Mouse (Mus musculus) adrenal gland (tissue): ENCODE results near the gene Lrrc8c.
"Not testable (repeated sequence)": the region's sequence is repeated elsewhere in the genome, so short reads cannot be mapped to it uniquely, and the experiment has no call there.

Source experiments
- intact Hi-C: fragments of 180-260 bp; cut with DNase I; formaldehyde crosslinking; loops from one replicate; pipeline ENCODE4 v1.15.1; 2025

Lrrc8c gene

DNA sequence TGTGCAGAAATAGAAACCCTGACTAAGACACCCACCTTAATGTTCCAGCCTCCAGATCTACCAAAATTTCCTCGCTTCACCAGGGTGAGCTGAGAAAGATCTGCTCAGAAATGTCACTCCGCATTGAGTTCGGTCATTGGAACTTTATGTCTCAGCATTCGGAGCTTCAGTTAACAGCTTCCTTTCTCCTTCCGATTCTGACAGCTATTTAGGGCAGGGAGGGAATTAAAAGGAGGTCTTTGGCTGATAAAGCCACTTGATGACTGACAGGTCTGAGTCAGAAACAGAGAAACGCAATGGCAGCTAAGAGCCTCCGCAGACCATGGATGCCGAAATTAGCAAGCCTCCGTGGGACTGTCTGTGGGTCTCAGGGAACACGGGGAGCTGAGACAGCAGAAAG is 112.9 kb downstream of the Lrrc8c start:
- intact Hi-C loops: no loop called here

DNA sequence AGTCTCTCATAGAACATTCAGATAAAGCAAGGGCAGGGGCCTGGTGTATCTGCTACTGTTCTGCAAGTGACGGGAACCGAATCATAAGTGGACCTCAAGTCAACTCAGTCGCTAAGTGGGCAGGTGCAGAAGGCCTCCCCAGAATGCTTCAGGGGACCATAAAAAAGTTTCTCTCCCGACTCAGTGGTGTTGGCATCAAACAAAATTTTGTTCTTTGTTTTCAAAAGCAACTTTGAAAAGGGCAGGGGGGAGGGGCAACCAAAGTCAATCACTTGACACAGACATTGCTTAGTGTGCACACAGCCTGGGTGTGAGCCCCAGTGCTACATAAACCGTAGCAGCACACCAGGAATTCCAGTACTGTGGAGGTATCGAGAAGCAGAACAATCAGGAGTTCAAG is 116.4 kb downstream of the Lrrc8c start:
- intact Hi-C loops: no loop called here

DNA sequence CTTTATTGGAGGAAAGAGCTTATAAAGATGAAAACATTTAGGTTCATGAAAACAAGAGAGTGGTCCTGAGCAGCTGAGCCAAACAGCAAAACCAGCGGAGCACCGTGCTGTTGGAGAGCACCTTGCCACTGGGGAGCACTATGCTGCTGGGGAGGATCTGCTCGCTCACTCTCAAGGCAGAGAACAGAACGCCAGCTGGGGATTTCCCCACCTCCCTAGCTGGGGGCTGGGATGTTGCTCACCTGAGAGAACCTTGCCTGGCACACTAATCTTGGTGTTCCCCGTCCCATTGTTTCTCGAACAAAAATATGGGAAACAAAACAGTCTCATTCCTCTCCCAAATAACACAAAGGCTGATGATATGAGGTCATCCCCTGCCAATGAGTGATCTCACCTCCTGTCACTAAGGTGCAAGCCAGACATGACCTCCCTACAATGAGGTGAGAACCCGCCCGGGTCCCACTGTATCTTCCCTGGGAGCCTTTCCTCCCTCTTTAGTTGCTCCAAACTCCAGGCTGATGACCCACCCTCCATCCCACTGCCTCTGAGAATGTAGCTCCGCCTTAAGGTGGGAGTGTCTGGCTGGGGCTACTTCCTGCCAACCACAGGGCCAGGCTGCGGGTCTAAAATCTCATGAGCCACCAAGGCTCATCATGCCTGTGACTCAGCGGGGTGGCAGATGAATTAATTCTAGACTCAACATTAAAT is 117.5 kb downstream of the Lrrc8c start:
- intact Hi-C loops: no loop called here

DNA sequence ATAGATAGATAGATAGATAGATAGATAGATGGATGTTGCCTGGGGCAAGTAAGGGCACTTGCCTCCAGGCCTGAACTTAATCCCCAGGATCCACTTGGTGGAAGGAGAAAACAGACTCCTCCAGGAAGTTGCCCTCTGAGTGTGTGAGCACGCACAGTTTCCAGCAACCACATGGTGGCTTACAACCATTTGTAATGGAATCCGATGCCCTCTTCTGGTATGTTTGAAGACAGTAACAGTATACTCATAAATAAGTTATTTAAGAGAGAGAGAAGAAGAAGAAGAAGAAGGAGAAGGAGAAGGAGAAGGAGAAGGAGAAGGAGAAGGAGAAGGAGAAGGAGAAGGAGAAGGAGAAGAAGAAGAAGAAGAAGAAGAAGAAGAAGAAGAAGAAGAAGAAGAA is 119.1 kb downstream of the Lrrc8c start:
- intact Hi-C loops: not testable (repeated sequence)

DNA sequence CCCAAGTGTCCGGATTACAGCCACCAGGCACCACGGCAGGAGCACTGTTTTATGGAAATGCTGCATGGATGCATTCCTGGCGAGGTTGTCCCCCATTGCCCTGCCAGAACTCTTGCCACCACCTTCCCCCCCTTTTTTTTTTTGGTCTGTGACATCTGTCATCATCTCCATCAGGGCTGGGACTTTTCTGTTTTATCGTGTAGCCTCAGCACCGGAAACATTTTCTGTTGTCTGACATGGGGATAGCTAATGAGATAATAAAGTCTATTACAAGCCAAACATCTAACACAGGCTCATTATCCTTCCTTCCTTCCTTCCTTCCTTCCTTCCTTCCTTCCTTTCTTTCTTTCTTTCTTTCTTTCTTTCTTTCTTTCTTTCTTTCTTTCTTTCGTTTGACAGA is 119.7 kb downstream of the Lrrc8c start:
- intact Hi-C loops: no loop called here

DNA sequence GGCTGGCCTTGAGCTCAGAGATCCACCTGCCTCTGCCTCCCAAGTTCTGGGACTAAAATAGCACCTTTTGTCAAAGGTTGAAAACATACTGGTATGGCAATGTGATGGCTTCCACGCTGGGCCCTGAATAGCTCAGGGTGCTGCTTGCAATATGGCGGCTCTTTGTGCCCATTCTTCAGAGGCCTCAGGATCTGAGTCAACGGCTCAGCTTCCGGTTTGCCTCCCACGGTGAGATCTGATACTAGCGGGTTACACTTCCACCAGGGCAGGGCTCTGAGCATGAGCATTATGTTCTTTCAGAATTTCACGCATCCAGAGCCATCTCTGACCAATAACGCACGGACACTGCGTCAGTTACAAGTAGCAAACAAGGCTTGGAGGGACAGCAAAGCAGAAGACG is 120.2 kb downstream of the Lrrc8c start:
- intact Hi-C loops: no loop called here

DNA sequence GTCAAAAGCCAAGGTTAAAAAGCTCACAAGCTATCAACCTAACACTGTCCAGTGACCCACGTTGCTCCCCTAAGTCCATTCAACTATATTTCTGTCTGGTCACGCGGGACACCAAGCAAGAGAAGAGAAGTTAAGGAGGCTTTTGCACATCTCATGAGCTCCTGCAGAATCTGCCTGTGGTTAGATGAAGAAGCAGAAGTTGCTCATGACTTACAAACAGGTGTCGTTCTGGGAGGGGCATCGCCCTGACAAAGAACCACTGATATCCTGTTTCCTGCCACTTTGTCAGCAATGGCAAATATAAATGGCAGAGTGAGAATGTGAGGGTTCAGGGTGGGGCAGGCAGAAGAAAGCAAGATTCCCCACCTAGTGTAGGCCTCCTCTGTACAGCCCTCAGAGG is 123.3 kb downstream of the Lrrc8c start:
- intact Hi-C loops: no loop called here

DNA sequence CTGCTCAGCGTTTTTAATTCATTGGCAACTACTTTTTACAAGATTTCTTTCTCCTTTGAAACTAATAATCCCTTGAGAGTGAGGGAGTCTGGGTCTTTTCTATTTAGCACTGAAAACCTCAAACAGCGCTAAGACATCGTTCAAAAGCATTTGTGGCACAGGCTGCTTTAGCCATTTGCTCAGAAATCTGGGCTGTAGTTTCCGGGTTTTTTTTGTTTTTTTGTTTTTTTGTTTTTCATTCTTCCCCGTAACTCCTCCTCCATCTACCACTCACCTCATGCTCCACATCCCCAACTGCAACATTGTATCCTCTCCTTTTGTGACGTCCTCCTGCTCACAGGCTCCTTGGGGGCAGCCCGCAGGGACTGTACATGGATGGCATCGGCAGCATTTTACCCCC is 124.1 kb downstream of the Lrrc8c start:
- intact Hi-C loops: no loop called here

DNA sequence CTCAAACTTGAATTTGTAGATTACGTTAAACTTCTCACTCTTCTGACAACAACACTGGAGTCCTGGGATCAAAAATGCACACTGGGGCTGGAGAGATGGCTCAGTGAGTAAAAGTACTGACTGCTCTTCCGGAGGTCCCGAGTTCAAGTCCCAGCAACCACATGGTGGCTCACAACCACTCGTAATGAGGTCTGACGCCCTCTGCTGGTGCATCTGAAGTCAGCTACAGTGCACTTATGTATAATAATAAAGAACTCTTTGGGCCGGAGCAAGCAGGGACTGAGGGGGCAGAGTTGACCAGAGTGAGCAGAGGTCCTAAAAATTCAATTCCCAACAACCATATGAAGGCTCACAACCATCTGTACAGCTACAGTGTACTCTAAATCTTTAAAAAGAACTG is 125.0 kb downstream of the Lrrc8c start:
- intact Hi-C loops: no loop called here

DNA sequence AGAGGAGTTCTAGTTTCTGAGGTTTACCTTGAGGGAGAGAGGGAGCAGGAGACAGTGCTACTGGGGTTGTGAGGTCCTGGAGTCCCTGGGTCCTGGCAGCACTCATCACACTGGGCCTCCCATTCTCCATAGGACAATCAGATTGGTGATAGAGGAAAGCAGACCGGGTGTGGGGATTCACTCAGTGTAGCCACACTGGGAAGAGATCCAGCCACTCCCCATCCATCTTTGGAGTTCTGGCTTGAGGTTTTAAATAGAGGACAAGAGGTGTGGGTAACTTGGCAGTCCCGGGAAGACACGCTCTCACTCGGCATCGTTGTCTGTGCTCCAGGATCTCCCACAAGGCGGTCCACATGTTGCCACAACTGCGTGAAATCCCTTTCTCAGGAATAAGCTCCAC is 127.9 kb downstream of the Lrrc8c start:
- intact Hi-C loops: no loop called here

DNA sequence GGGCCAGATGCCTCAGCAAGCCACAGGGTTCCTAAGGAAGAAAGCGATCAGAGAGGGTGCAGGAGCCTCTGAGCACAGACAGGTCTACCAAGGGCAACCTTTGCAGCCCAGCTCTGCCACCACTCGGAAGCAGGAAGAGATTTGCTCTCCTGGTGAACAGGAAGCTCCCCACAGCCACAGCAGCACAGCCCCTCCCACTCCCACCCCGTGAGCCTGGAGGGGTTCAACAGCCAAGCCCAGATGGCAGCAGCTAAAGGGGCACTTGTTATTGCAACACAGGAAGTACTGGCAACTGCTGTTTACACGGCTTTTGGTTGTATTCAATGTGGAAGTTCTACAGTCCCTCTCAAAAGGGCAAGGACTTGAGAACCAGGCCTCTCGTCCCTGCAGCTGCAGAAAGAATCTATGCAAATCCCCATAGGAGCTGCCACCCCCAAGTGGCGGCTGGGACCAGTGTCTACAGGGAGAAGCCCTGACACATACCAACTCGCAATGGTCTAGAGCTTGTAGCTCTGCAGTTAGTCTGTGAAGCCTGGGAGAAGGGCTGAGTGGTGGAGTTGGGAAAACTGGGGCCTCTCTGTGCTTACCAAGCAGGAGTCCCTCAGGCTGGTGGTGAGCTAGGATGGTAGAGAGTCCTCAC is 129.6 kb downstream of the Lrrc8c start:
- intact Hi-C loops: no loop called here

DNA sequence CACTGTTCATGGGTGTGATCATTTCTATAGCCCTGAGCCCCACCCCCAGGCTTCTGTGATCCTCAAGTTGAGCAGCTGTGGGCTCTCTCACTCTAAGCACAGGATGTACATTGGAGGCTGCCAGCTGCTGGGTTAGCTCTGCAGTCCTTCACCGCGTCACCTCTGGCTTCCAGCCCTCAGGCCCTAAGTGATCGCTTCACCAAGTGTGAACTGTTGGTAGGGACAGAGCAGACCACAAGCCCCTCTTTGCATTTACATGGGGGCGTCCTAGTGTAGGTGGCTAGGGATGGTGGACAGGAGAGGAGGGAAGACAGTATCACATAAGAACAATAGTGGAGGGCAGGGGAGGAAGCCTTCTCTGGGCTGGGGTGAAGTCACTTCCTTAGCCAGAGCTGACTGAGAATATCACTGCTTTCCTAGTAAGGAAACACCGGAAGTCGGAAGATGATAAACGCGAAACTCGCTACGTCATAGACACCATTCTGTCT is 130.4 kb downstream of the Lrrc8c start:
- intact Hi-C loops: loop anchor here (5.0 kb wide), 2 partner anchors 132 to 152 kb away; partner anchors contain the start of gene Lrrc8c

DNA sequence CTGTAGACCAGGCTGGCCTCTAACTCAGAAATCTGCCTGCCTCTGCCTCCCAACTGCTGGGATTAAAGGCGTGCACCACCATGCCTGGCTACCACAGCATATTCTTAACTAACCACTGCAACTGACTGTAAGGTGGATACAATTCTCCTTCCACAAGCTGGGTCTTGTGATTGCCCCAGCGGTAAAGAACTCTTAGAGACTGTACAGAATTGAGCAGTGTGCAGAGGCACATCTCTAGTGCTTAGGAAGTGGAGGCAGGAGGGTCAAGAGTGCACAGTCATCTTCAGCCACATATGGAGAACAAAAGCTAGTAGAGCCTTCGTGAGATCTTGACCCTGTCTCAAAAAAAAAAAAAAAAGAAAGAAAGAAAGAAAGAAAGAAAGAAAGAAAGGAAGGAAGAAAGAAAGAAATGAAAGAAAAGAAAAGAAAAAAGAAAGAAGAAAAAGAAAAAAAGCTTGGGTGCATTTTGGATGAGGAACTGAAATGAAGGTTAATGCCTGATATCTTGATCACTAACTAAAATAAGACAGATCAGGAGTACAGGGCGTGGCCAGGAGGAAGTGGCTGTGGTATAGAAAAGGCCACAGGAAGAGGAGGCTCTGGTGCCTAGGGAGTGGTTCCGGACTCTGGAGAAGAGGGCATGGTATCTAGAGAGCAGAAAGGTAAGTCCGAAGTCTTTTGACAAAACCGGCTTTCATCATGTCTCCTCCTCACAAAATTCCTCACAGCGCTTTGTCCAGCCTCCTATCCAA is 131.7 kb downstream of the Lrrc8c start:
- intact Hi-C loops: loop anchor here (5.0 kb wide), 2 partner anchors 134 to 154 kb away; partner anchors contain the start of gene Lrrc8c

DNA sequence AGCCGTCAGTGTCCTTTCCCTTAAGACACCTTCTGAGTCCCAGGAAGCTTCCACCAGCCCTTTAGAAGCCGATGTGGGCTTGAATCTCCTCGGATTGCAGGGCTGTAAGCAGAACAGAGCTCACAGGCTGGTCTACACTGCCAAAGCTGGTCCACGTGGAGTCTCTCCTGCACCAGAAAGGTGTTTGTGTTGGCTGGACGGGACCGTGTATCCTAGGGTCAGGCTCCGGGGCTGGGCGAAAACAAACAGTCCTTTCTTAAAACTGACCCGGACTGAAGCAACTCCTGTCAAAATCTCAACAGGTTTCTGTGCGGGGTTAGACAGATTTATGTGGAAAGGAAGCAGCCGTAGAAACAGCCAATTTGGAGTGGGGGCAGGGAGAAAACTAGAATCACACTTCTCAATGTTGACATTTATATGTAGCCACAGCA is 132.4 kb downstream of the Lrrc8c start:
- intact Hi-C loops: loop anchor here (5.0 kb wide), 2 partner anchors 134 to 154 kb away; partner anchors contain the start of gene Lrrc8c

DNA sequence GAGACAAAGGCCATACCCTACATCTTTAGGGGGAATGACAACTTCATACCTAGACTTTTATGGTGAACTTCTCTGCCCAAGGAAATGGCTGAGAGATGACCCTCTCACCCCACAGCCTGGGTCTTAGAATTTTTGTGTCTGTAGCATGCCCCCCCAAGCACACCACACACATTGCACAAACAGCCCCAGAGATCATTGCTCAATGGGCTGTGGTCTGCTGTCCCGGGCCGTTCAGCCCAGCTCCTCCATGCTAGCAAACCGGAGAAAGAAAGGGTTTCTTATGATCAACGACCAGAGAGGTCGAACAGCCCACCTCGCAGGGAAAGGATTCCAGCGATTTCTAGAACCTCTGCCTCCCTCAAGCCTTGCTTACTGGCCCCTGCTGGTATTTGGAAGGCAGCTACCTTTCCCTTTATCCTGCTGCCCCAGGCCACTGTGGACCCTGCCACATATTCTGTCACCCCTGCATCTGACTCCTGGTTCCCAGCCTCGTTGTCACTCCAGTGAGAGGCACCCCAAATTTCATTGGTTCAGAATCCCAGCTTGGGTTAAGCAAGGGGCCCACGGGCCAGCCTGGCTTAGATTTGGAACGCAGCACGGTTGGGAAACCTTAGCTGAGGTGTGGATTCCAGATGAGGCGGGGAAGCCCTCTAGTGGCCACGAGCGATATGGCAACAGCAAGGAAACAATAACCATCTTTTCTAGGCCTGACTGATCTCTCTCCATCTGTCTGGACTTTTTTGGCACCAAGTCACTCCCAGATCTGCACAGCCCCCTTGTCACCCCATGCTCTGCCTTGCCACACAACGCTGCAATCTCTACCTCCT is 135.3 kb downstream of the Lrrc8c start:
- intact Hi-C loops: loop anchor here (2.0 to 5.0 kb wide), 3 partner anchors 137 to 250 kb away; partner anchors contain the start of gene Lrrc8c

DNA sequence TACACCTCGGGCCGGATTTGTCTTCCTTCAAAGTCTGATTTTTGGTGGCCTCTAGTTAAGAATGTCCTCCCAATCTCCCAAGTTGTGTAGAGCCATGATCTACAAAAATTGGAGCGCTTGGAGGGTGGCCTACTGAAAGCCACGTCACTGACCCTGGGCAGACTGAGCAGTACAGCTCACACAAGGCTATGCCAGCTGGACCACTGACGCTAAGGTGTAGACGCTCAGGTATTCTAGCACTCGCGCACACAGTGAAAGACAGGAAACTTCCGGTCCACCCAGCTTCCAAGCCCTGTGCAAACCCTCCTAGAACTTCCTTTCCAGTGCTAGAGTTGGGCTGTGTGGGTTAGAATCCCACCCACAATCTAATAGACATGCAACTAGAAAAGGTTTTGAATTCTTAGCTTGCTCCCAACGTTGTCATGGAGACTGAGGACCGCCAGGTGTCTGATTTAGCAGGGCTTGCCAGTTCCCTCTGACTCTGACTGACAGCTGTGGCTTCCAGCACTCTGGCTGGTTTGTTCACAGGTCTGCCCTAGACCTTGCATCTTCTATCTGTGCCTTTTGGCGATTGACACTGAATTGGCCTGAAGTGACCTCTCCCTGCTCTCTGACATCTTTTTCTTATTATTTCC is 136.0 kb downstream of the Lrrc8c start:
- intact Hi-C loops: loop anchor here (2.0 kb wide), 1 partner anchor 250 kb away; no protein-coding TSS in a partner anchor

DNA sequence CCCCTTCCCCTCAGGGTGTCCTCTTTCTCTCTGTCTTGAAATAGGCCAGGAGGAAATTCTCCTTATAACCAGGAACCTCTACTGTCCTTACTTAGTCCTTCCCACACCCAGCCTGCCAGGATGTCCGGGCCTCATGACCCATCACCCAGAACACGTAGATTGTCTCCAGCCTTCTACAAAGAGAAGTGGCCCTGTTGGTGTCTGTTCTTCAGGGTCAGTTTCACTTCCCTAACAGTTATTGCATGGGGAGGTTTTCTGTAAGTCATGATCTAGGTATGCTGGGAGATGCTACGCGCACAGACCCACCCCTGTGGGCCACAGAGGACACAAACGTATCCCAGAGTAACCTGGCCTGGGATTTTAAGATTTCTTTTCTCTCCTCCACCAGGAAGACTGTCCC is 142.7 kb downstream of the Lrrc8c start:
- intact Hi-C loops: no loop called here
